Mouse (Mus musculus) cerebellum, adult 8-10 months (tissue): ENCODE results near the gene Fam181a.

Source experiments
- DNase-seq: peaks from one replicate; pipeline ENCODE4 v3.0.0; 2022

The Fam181a gene

DNA sequence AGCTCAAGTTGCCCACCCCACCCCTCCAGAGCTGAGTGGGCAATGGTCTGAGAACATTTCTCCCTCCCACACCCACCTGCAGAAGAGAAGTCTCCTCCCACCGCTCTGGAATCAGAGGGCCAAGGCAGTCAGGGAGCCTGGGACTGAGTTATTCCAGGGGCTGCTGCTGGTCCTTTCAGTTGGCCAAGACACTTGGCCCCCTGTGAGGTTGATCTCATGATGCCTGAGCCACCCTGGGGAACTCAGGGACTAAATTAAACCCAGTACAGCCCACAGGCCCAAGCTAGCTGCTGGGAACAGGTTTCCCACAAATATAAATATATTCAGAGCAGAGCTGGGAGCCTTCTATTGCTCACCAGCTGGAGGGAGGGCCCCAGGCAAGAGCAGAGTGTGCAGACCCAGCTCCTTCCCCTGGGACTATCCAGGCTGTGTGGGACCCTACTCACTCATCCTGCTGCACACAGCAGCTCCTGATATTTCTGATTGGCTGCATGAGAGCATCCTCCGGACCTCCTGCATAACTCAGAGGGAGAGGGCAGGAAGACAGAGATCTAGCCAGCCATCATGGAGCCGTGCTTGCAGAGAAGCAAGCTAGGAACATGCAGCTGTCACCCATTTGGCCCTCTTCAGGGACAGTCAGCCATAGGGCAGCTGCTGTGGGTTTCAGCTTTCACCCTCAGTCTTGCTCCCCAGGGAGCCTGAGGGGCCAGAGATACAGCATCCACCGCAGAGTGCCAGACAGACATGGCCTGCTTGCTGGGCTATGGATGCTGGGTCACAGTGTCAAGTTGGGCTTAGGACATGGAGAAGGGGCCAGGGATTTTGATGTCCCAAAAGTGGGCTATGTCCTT, 48.4 kb downstream of the Fam181a start:
- DNase-seq: no peak

DNA sequence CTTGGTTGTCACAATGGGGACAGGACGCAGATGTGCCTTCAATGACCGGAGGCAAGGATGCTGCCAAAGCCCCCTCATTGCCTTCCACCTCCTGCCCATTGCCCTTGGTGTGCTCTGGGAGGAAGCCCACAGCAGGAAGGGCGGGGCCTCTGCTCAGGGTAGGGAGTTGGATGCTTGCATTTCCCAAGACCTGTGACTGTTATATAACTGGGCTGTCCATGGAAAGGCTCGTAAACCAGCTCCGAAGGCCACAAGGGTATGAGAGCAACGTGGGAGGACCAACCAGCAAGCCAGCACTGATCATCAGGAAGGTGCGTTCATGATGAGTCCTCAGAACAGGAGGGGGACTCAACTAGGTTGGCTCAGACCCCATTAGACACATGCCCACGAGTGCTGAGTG, 50.0 kb downstream of the Fam181a start:
- DNase-seq: no peak

DNA sequence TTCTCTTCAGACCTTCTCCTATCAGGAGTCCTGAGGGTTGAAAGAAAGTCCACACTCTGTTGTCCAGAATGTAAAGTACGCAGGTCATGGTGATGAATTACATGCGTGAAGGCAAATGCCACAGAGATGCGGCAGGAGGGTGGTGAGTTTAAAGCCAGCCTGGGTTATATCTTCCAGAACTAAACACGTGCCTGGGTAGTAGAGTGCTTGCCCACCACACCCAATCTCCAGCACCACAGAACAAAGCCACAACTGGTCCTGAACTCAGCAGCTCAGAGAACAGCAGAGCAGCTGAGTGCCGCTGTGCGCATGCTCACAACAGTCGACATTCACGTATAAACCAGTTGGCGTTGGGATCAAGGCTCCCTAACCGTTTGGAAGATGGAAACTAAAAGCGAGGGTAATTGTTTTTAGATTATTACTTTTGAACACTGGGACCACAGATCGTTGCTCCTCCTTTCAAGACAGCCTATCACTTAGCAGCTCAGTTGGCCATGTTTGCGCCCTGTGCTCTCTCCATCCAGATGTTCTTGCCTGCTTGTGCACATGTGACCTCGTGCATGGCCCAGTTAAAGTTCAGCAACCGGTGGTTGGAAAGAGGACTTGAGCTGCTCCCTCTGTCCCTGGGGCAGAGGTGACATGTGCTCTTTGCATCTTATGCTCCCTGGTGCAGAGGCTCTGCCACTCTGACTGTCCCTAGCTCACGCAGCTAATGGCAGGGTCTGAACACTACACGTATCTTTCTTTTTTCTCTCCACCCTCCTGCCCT, 50.9 kb downstream of the Fam181a start:
- no peak for DNase-seq

DNA sequence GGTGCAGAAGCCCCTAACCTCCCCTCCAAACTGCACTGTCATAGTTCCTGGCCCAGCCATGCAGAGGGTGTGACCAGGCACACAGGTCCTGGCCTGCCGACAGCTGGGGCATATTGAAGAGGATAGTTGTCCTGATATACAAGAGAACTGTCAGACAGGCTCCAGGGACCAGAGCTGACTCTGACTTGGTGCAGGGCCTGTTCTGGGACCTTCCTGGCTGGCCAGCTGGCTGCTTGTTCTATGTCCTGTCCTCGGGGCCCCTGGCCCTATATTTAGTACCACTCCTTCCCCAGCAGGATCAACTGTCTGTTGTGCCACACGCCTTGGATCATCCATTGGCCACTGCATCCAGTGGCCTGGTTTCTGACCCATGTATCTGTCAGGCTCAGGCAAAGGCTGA, 51.6 kb downstream of the Fam181a start:
- DNase-seq: no peak
